Mouse (Mus musculus) liver, embryonic 14.5 days (tissue): ENCODE measurements at regions not wholly inside any gene's neighbourhood (a gene's known extent, or its start where the extent isn't known, plus 50 kb on each side); places are given as distances from the start of the nearest gene placed in this dataset.

ENCODE experiments used
- CTCF ChIP-seq: IDR thresholded peaks from 2 replicates; pipeline ENCODE4 v1.5.1; 2016; ENCODE audit warnings: antibody characterized with exemption, low read depth, control low read depth
- EP300 ChIP-seq: IDR thresholded peaks from 2 replicates; pipeline ENCODE4 v1.6.1; 2016; ENCODE audit warnings: antibody characterized with exemption, low read depth

GRCm38 (mm10) chr10:72956957-72957356 lies 142.2 kb upstream of the Pcdh15 start:
- no peak for TF ChIP-seq CTCF
- TF ChIP-seq EP300 = no peak
